Mouse (Mus musculus): Measurements from ENCODE around the gene Rnf26. TPM values are rescaled to one million over a fixed set of nuclear protein-coding genes. Genes with fewer than 3 reads are reported as not detected.
A peak's percentile ranks its signal among the peaks of the same experiment; 100 is the strongest.

Gene Rnf26
- polyA plus RNA-seq, 1 experiment from 2014 or later = 53.6 TPM

DNA sequence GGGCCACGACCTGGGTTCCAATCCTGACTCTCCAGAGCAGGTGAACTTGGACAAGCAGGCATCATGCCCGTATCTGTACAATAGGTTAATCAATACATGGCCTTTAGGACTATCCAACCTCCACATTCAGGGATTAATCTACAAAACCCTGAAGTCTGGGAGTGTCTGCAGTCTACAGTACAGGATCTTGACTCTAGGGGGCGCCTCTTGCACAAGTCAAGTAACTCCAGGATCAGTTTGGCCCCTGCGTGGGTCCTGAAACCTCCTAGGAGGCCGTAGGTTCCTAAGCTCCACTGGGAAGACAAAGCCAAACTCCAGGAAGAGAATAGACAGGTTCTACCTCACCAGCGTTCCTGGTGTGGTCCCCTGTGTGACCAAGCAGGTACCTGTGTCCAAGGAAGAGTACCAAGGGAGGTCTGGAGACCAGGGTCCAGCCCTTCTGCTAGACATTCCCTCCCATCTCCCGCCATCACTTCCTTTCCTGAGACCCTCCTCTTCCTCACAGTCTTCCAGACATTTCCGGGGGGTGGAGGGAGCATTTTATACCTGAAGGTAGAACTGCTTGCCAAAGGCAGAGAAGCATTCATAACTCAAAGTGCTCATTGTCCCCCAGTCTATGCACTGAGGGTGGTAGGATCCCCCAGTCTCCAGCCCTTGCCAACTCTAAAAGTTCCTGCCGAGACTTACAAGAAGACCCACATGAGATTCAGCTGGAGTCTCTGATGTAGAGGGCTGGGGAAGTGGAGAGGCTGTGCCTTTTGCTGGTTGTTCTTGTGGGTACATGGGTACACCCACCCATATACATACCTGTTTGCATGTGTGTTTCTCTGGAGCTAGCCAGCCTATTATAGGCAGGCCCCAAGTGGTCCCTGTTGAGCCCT lies 38.7 kb downstream of the Rnf26 start:
- DNase-seq (ENCODE audit: low spot score) = no peak
- Histone ChIP-seq H3K27me3 (ENCODE audit: insufficient read depth, poor library complexity, severe bottlenecking) (no peaks in the 10 kb centered on the region), H3K4me3 (no peak overlapping the region), H3K9me3 (no peaks in the 10 kb centered on the region), H3K36me3 (peaks cover 15% of the 10 kb centered on the region), H3K27ac (no peak overlapping the region), H3K4me1 (peaks cover 86% of the 10 kb centered on the region)
- WGBS = 56% methylated on average over 9 of the region's 9 CpGs

- no peak for DNase-seq (ENCODE audit: low spot score)
- H3K9me3 ChIP-seq = no peaks in the 10 kb centered on the region
- no peak overlapping the region for H3K4me3 ChIP-seq
- H3K36me3 ChIP-seq = peaks cover 15% of the 10 kb centered on the region
- peaks cover 82% of the 10 kb centered on the region for H3K4me1 ChIP-seq
- peak overlapping the region; percentile 77 for H3K27ac ChIP-seq
- H3K27me3 ChIP-seq (ENCODE audit: insufficient read depth, poor library complexity, severe bottlenecking) = no peaks in the 10 kb centered on the region
- WGBS = 58% methylated on average over 5 of the region's 5 CpGs
These were observed 40.2 kb downstream of the Rnf26 start for GRCm38 (mm10) chr9:44073115-44073514.

- WGBS = 24% methylated on average over 4 of the region's 4 CpGs
- Histone ChIP-seq H3K36me3 (peaks cover 14% of the 10 kb centered on the region), H3K9me3 (no peaks in the 10 kb centered on the region), H3K27me3 (ENCODE audit: insufficient read depth, poor library complexity, severe bottlenecking) (no peaks in the 10 kb centered on the region), H3K4me3 (peak overlapping the region; percentile 12; the same call in 1 of the 2 replicates), H3K4me1 (peaks cover 82% of the 10 kb centered on the region), H3K27ac (peak overlapping the region; percentile 77)
- DNase-seq (ENCODE audit: low spot score) = no peak
These were observed 40.8 kb downstream of the Rnf26 start for GRCm38 (mm10) chr9:44072599-44072915.

- 28% methylated on average over 11 of the region's 11 CpGs for WGBS
- H3K36me3 ChIP-seq = peaks cover 13% of the 10 kb centered on the region
- H3K4me1 ChIP-seq = peaks cover 81% of the 10 kb centered on the region
- H3K27me3 ChIP-seq (ENCODE audit: insufficient read depth, poor library complexity, severe bottlenecking) = no peaks in the 10 kb centered on the region
- peak overlapping the region; percentile 12; the same call in 1 of the 2 replicates for H3K4me3 ChIP-seq
- no peaks in the 10 kb centered on the region for H3K9me3 ChIP-seq
- peak overlapping the region; percentile 77 for H3K27ac ChIP-seq
- peak; percentile 86 for DNase-seq (ENCODE audit: low spot score)
These were observed 41.3 kb downstream of the Rnf26 start for GRCm38 (mm10) chr9:44071914-44072598.

DNA sequence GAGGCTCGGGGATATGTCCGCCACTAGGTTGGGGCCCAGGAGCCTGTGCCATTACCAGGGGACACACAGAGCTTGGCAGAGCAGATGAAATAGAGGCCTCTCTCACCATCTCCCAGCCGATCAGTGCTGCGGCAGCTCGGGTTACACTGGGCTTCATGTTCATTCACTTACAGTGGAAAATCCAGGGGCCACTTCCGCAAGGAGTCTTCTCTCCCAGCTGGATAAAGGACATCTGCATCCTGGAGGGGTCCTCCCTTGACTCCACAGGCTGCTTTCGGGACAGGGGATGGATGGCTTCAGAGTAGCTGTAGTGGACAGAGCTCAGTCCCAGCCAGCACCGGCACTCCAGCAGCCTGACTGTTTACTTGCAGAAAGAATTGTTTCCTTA lies 42.5 kb downstream of the Rnf26 start:
- peak overlapping the region; percentile 56 for H3K4me3 ChIP-seq
- H3K27ac ChIP-seq = peak overlapping the region; percentile 90
- H3K9me3 ChIP-seq = no peaks in the 10 kb centered on the region
- H3K27me3 ChIP-seq (ENCODE audit: insufficient read depth, poor library complexity, severe bottlenecking) = no peaks in the 10 kb centered on the region
- no peak for DNase-seq (ENCODE audit: low spot score)
- peaks cover 9% of the 10 kb centered on the region for H3K36me3 ChIP-seq
- WGBS = 17% methylated on average over 8 of the region's 8 CpGs
- peaks cover 69% of the 10 kb centered on the region for H3K4me1 ChIP-seq

DNA sequence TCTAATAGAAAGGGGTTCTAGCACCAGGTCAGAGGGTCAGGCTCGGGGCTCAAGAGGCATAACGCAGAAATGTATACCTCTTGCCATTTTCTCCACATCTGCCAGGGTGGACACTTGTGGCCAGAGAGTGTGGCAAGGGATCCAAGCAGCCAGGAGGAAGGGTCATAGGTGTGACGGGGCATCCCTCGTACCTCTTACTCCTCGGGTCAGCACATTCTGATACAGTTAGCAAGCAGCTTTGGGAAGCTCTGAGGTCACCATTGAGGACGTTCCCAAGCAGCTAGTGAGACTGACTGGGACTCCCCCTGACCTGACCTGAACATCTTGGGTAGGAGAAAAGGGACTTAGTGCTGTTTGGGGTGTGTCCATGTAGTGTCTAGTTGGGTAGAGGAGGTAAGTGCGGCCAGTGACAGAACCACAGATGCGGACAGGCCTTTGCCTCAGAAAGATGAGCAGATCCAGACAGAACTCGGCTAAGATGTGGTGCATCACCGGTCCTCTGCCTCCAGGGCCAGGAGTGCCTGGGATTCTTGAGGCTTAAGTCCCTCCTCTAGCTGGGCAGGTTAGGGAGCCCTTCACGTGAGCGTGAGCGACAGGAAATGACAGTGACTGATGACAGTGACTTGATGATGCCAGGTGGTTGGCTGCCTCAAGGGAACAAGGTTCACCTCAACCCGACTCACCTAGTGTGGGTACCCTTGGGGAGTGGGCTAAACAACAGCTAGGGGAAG lies 43.0 kb downstream of the Rnf26 start:
- DNase-seq (ENCODE audit: low spot score) = no peak
- Histone ChIP-seq H3K27me3 (ENCODE audit: insufficient read depth, poor library complexity, severe bottlenecking) (no peaks in the 10 kb centered on the region), H3K9me3 (no peaks in the 10 kb centered on the region), H3K4me3 (peak overlapping the region; percentile 56), H3K4me1 (peaks cover 64% of the 10 kb centered on the region), H3K36me3 (peaks cover 3% of the 10 kb centered on the region; the same call in 1 of the 2 replicates), H3K27ac (peak overlapping the region; percentile 90)
- 30% methylated on average over 14 of the region's 14 CpGs for WGBS

DNA sequence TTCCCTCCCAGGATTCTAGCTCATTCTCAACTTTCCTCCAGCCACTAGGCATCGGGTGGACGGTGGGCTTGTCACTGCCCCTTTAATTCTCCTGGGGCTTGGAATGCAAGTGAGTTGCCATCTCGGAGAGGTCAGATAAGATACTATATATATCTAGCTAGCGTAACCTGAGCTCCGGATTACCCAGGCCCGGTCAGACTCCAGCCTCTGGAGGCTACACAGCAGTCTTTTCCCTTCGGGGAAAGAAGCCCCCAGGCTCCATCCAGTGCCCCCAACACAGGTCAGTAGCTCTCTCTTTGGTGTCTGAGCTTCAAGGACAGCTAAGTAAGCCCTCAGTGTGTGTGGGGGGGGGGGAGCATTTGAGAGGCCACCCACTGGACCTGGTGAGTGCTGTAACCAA lies 44.1 kb downstream of the Rnf26 start:
- H3K27ac ChIP-seq = peak overlapping the region; percentile 90
- peak overlapping the region; percentile 56 for H3K4me3 ChIP-seq
- no peaks in the 10 kb centered on the region for H3K9me3 ChIP-seq
- peaks cover 60% of the 10 kb centered on the region for H3K4me1 ChIP-seq
- no peak for DNase-seq (ENCODE audit: low spot score)
- H3K27me3 ChIP-seq (ENCODE audit: insufficient read depth, poor library complexity, severe bottlenecking) = no peaks in the 10 kb centered on the region
- 2% methylated on average over 7 of the region's 7 CpGs for WGBS
- no peaks in the 10 kb centered on the region; the same call in 1 of the 2 replicates for H3K36me3 ChIP-seq

- peak overlapping the region; percentile 61 for H3K4me3 ChIP-seq
- H3K4me1 ChIP-seq = peaks cover 53% of the 10 kb centered on the region
These were observed 45.4 kb downstream of the Rnf26 start for GRCm38 (mm10) chr9:44067960-44068330.

DNA sequence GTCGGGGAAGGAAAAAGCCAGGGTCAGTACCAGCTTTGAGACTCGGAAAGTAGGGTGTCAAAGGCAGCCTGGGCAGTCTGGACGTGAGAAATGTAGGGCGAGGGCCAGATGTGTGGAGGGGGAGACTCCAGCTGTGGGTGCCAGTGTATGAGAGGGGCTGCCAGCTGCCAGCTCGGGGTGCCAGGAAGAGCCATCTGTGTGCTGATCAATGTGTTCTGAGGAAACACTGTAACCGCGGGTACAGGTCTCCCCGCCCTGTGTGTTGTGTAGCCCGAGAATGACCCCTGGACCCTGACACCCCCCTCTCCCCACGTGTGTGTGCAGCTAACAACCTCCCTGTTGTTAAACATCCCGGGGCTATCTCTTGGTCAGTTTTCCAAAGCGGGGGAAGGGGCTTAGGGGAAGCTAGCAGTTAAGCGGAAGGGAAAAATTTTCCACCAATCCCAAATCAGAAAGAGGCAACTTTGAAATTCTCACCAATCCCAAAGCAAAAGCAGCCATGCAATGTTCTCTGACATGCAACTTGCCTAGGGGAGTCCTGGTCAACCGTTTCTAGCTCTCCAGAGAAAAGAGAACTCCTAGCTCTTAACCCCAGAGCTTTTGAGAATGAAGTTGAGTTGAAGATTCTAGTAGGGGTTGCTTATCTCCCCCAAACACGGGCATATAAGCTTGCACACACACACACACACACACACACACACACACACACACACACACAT lies 45.9 kb downstream of the Rnf26 start:
- Histone ChIP-seq H3K9me3 (no peaks in the 10 kb centered on the region), H3K4me1 (peaks cover 47% of the 10 kb centered on the region), H3K27me3 (ENCODE audit: insufficient read depth, poor library complexity, severe bottlenecking) (no peaks in the 10 kb centered on the region), H3K27ac (peak overlapping the region; percentile 80), H3K36me3 (no peaks in the 10 kb centered on the region), H3K4me3 (peak overlapping the region; percentile 61)
- no peak for DNase-seq (ENCODE audit: low spot score)
- 4% methylated on average over 15 of the region's 15 CpGs for WGBS

More at GRCm38 (mm10) chr9:44067960-44068330, 45.4 kb downstream of the Rnf26 start:
- no peak for DNase-seq (ENCODE audit: low spot score)
- no peaks in the 10 kb centered on the region for H3K36me3 ChIP-seq
- H3K9me3 ChIP-seq = no peaks in the 10 kb centered on the region
- H3K27ac ChIP-seq = peak overlapping the region; percentile 80
- no peaks in the 10 kb centered on the region for H3K27me3 ChIP-seq (ENCODE audit: insufficient read depth, poor library complexity, severe bottlenecking)
- 54% methylated on average over 6 of the region's 6 CpGs for WGBS

GRCm38 (mm10) chr9:44066785-44067225 lies 46.5 kb downstream of the Rnf26 start, which contains the start of gene Usp2:
Gene Usp2, plus strand, starts transcription at chr9:44067021.
- Histone ChIP-seq H3K4me3 (peak within 1 kb of the TSS; percentile 61), H3K27me3 (ENCODE audit: insufficient read depth, poor library complexity, severe bottlenecking) (no peaks in the 10 kb centered on the region), H3K36me3 (no peaks in the 10 kb centered on the region), H3K4me1 (peaks cover 41% of the 10 kb centered on the region), H3K9me3 (no peaks in the 10 kb centered on the region), H3K27ac (peak within 1 kb of the TSS; percentile 80)
- peak; percentile 99 for DNase-seq (ENCODE audit: low spot score)
- WGBS = 0% methylated on average over 38 of the region's 38 CpGs

DNA sequence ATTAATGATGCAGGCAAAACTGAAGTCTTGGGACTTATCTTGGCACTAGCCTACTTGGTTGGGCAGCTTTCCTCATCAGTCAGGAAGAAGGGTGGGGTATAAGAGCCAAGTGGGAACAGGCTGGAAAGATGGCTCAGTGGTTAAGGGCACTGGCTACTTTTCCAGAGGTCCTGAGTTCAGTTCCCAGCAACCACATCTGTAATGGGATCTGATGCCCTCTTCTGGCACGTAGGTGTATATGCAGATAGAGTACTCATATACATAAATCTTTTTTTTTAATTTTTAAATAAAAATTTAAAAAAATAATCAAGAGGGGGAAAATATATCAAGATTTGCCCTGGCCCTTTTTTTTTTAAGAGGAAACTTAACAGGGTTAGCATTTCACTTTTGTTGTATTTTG lies 48.1 kb downstream of the Rnf26 start:
- no peak for DNase-seq (ENCODE audit: low spot score)
- Histone ChIP-seq H3K27me3 (ENCODE audit: insufficient read depth, poor library complexity, severe bottlenecking) (0 out of 2 replicates have a peak, but pooled peaks cover 6% of the 10 kb centered on the region), H3K27ac (no peak overlapping the region), H3K4me1 (peaks cover 25% of the 10 kb centered on the region), H3K9me3 (no peaks in the 10 kb centered on the region), H3K4me3 (no peak overlapping the region), H3K36me3 (no peaks in the 10 kb centered on the region)
- WGBS = 33% methylated on average over 1 of the region's 1 CpGs

GRCm38 (mm10) chr9:44058606-44059005 lies 54.7 kb downstream of the Rnf26 start:
- DNase-seq (ENCODE audit: low spot score) = no peak
- Histone ChIP-seq H3K27me3 (ENCODE audit: insufficient read depth, poor library complexity, severe bottlenecking) (peaks cover 18% of the 10 kb centered on the region; the same call in 1 of the 2 replicates), H3K4me3 (no peak overlapping the region), H3K4me1 (no peaks in the 10 kb centered on the region), H3K36me3 (no peaks in the 10 kb centered on the region), H3K9me3 (no peaks in the 10 kb centered on the region), H3K27ac (no peak overlapping the region)
- WGBS = 65% methylated on average over 6 of the region's 6 CpGs
